Mouse (Mus musculus) layer of hippocampus, adult 6 months (tissue): Measurements from ENCODE around the gene Gpm6a. TPM values are rescaled to one million over a fixed set of nuclear protein-coding genes. Genes with fewer than 3 reads are reported as not detected.

Source experiments
- long read RNA-seq, 2 experiments: library from polyadenylated mRNA; unstranded; transcript quantifications; one replicate each; pipeline ENCODE4 v2.0.0; 2019 to 2020
- polyA plus RNA-seq: library from polyadenylated mRNA; unstranded; fragments of <200 nt; fragmentation: Nextera tagmentation; gene quantifications from 2 replicates; pipeline ENCODE4 v1.2.3, GENCODE M21; 2021

The Gpm6a gene
- 727 and 753 TPM in 2 replicates for polyA plus RNA-seq
- long read RNA-seq, experiment 1, transcript Gpm6a-201 (7 exons, 3,215 nt), result major isoform, 1,087 of 2,093 reads
- long read RNA-seq, experiment 1, partial matches to known transcripts, result 973 of 2,093 reads
- long read RNA-seq, experiment 1, other reads (novel, unspliced or antisense), result 33 of 2,093 reads
- long read RNA-seq, experiment 2, transcript Gpm6a-201 (7 exons, 3,215 nt), result major isoform, 4,668 of 6,363 reads
- long read RNA-seq, experiment 2, partial matches to known transcripts, result 1,612 of 6,363 reads
- long read RNA-seq, experiment 2, other reads (novel, unspliced or antisense), result 83 of 6,363 reads

GRCm38 (mm10) chr8:54954741-54955455, at the start of gene Gpm6a:
TSS of gene Gpm6a (plus strand) at chr8:54954843.

Other genes starting within 250 kb of the Gpm6a start
- 17.6 and 17.8 TPM in 2 replicates for gene Wdr17, start 67.7 kb upstream of the Gpm6a start, polyA plus RNA-seq